Mouse (Mus musculus): ENCODE results near the gene Man1a. TPM values are rescaled to one million over a fixed set of nuclear protein-coding genes. Genes with fewer than 3 reads are reported as not detected.

The Man1a gene
- polyA plus RNA-seq, 1 experiment, result 3.0 TPM

- H3K79me2 ChIP-seq (ENCODE audit: control insufficient read depth, insufficient read depth), result no peaks in the 10 kb centered on the region
- H3K36me3 ChIP-seq (ENCODE audit: control insufficient read depth, insufficient read depth), result no peaks in the 10 kb centered on the region
- H3K4me3 ChIP-seq, result no peak overlapping the region
- H3K4me2 ChIP-seq (ENCODE audit: low read depth), result no peak overlapping the region
- H3K27me3 ChIP-seq (ENCODE audit: control insufficient read depth, insufficient read depth, insufficient read length), result no peaks in the 10 kb centered on the region
- H3ac ChIP-seq (ENCODE audit: control insufficient read depth, insufficient read length), result no peak overlapping the region
- TF ChIP-seq CEBPB (IDR thresholded peaks at IDR 0.05; ENCODE audit: insufficient read depth, poor library complexity, severe bottlenecking) (no peak), TCF12 (IDR thresholded peaks at IDR 0.05; ENCODE audit: insufficient read depth, poor library complexity, severe bottlenecking) (no peak), MAX (IDR thresholded peaks at IDR 0.05; ENCODE audit: low read depth) (no peak), TCF3 (IDR thresholded peaks at IDR 0.05; ENCODE audit: insufficient read length, low read depth) (no peak), MYOD1 (IDR thresholded peaks at IDR 0.05; ENCODE audit: control insufficient read depth in 1 of 3, insufficient read length in 2 of 3, low read depth in 2 of 3) (no peak), SRF (IDR thresholded peaks at IDR 0.05; ENCODE audit: control insufficient read depth, insufficient read length, low read depth) (no peak), E2F4 (IDR thresholded peaks at IDR 0.05; ENCODE audit: insufficient read depth) (no peak), POLR2A (IDR thresholded peaks at IDR 0.05; ENCODE audit: insufficient read length, low read depth) (no peak), USF1 (IDR thresholded peaks at IDR 0.05; ENCODE audit: low read depth) (no peak), REST (IDR thresholded peaks at IDR 0.05; ENCODE audit: insufficient read depth, insufficient read length) (no peak), POLR2AphosphoS2 (IDR thresholded peaks at IDR 0.05; ENCODE audit: insufficient read length, low read depth) (no peak), MYOG (IDR thresholded peaks at IDR 0.05; ENCODE audit: control insufficient read depth in 1 of 3, insufficient read depth in 1 of 3, insufficient read length in 2 of 3, low read depth in 2 of 3) (no peak)
Measured at GRCm38 (mm10) chr10:54087346-54087745, 10.9 kb upstream of the Man1a start.

- no peak overlapping the region for H3ac ChIP-seq (ENCODE audit: control insufficient read depth, insufficient read length)
- H3K36me3 ChIP-seq (ENCODE audit: control insufficient read depth, insufficient read depth), result no peaks in the 10 kb centered on the region
- H3K27me3 ChIP-seq (ENCODE audit: control insufficient read depth, insufficient read depth, insufficient read length), result no peaks in the 10 kb centered on the region
- no peak overlapping the region for H3K4me3 ChIP-seq
- H3K4me2 ChIP-seq (ENCODE audit: low read depth), result no peak overlapping the region
- TF ChIP-seq MYOG (IDR thresholded peaks at IDR 0.05; ENCODE audit: control insufficient read depth in 1 of 3, insufficient read depth in 1 of 3, insufficient read length in 2 of 3, low read depth in 2 of 3) (no peak), TCF12 (IDR thresholded peaks at IDR 0.05; ENCODE audit: insufficient read depth, poor library complexity, severe bottlenecking) (no peak), REST (IDR thresholded peaks at IDR 0.05; ENCODE audit: insufficient read depth, insufficient read length) (no peak), SRF (IDR thresholded peaks at IDR 0.05; ENCODE audit: control insufficient read depth, insufficient read length, low read depth) (no peak), USF1 (IDR thresholded peaks at IDR 0.05; ENCODE audit: low read depth) (no peak), POLR2AphosphoS2 (IDR thresholded peaks at IDR 0.05; ENCODE audit: insufficient read length, low read depth) (no peak)
- H3K79me2 ChIP-seq (ENCODE audit: control insufficient read depth, insufficient read depth), result no peaks in the 10 kb centered on the region
Measured at GRCm38 (mm10) chr10:54085073-54085472, 8.7 kb upstream of the Man1a start.

GRCm38 (mm10) chr10:54077005-54077404 lies 596 bp upstream of the Man1a start:
- H3K79me2 ChIP-seq (ENCODE audit: control insufficient read depth, insufficient read depth), result no peaks in the 10 kb centered on the region
- H3ac ChIP-seq (ENCODE audit: control insufficient read depth, insufficient read length), result no peak overlapping the region
- no peaks in the 10 kb centered on the region for H3K27me3 ChIP-seq (ENCODE audit: control insufficient read depth, insufficient read depth, insufficient read length)
- H3K4me2 ChIP-seq (ENCODE audit: low read depth), result peak overlapping the region; percentile 85
- H3K36me3 ChIP-seq (ENCODE audit: control insufficient read depth, insufficient read depth), result no peaks in the 10 kb centered on the region
- no peak overlapping the region for H3K4me3 ChIP-seq
- TF ChIP-seq USF1 (IDR thresholded peaks at IDR 0.05; ENCODE audit: low read depth), result no peak
- TF ChIP-seq POLR2A (IDR thresholded peaks at IDR 0.05; ENCODE audit: insufficient read length, low read depth), result no peak
- no peak for TF ChIP-seq SRF (IDR thresholded peaks at IDR 0.05; ENCODE audit: control insufficient read depth, insufficient read length, low read depth)
- no peak for TF ChIP-seq E2F4 (IDR thresholded peaks at IDR 0.05; ENCODE audit: insufficient read depth)

- peak in 1 of 3 experiments; percentile 1 for TF ChIP-seq MYOG (IDR thresholded peaks at IDR 0.05; ENCODE audit: control insufficient read depth in 1 of 3, insufficient read depth in 1 of 3, insufficient read length in 2 of 3, low read depth in 2 of 3)
- TF ChIP-seq MYOD1 (IDR thresholded peaks at IDR 0.05; ENCODE audit: control insufficient read depth in 1 of 3, insufficient read length in 2 of 3, low read depth in 2 of 3), result peak in 1 of 3 experiments; percentile 12
- no peak for TF ChIP-seq SRF (IDR thresholded peaks at IDR 0.05; ENCODE audit: control insufficient read depth, insufficient read length, low read depth)
- no peak for TF ChIP-seq MAX (IDR thresholded peaks at IDR 0.05; ENCODE audit: low read depth)
- no peak for TF ChIP-seq E2F4 (IDR thresholded peaks at IDR 0.05; ENCODE audit: insufficient read depth)
- peak; percentile 100 for TF ChIP-seq POLR2A (IDR thresholded peaks at IDR 0.05; ENCODE audit: insufficient read length, low read depth)
- TF ChIP-seq TCF12 (IDR thresholded peaks at IDR 0.05; ENCODE audit: insufficient read depth, poor library complexity, severe bottlenecking), result no peak
- TF ChIP-seq POLR2AphosphoS2 (IDR thresholded peaks at IDR 0.05; ENCODE audit: insufficient read length, low read depth), result peak; percentile 96
- Histone ChIP-seq H3K79me2 (ENCODE audit: control insufficient read depth, insufficient read depth) (no peaks in the 10 kb centered on the region), H3K4me2 (ENCODE audit: low read depth) (peak overlapping the region; percentile 92), H3K27me3 (ENCODE audit: control insufficient read depth, insufficient read depth, insufficient read length) (no peaks in the 10 kb centered on the region), H3ac (ENCODE audit: control insufficient read depth, insufficient read length) (peak overlapping the region; percentile 82), H3K4me3 (peak overlapping the region; percentile 55), H3K36me3 (ENCODE audit: control insufficient read depth, insufficient read depth) (no peaks in the 10 kb centered on the region)
Measured at GRCm38 (mm10) chr10:54075441-54076010, 883 bp downstream of the Man1a start.

- H3K4me2 ChIP-seq (ENCODE audit: low read depth), result peak overlapping the region; percentile 92
- H3K79me2 ChIP-seq (ENCODE audit: control insufficient read depth, insufficient read depth), result no peaks in the 10 kb centered on the region
- H3ac ChIP-seq (ENCODE audit: control insufficient read depth, insufficient read length), result peak overlapping the region; percentile 82
- peak overlapping the region; percentile 55 for H3K4me3 ChIP-seq
- no peaks in the 10 kb centered on the region for H3K36me3 ChIP-seq (ENCODE audit: control insufficient read depth, insufficient read depth)
- TF ChIP-seq TCF12 (IDR thresholded peaks at IDR 0.05; ENCODE audit: insufficient read depth, poor library complexity, severe bottlenecking) (no peak), MYOD1 (IDR thresholded peaks at IDR 0.05; ENCODE audit: control insufficient read depth in 1 of 3, insufficient read length in 2 of 3, low read depth in 2 of 3) (no peak), POLR2A (IDR thresholded peaks at IDR 0.05; ENCODE audit: insufficient read length, low read depth) (no peak), TCF3 (IDR thresholded peaks at IDR 0.05; ENCODE audit: insufficient read length, low read depth) (no peak), MYOG (IDR thresholded peaks at IDR 0.05; ENCODE audit: control insufficient read depth in 1 of 3, insufficient read depth in 1 of 3, insufficient read length in 2 of 3, low read depth in 2 of 3) (no peak)
- H3K27me3 ChIP-seq (ENCODE audit: control insufficient read depth, insufficient read depth, insufficient read length), result no peaks in the 10 kb centered on the region
Measured at GRCm38 (mm10) chr10:54074609-54075421, 1.6 kb downstream of the Man1a start.
